Mouse (Mus musculus): ENCODE results near the gene Pole2.

Gene Pole2

GRCm38 (mm10) chr12:69227776-69228466, at the start of gene Pole2:
Gene Pole2 (minus strand): TSS chr12:69228195.
- in situ Hi-C loops (cut with MboI, MseI) = loop anchor here (5.0 kb wide), 1 partner anchor 79 kb away; no protein-coding TSS in a partner anchor

GRCm38 (mm10) chr12:69268956-69269355, 41.0 kb upstream of the Pole2 start:
- in situ Hi-C loops (cut with MboI, MseI) = no loop called here

- in situ Hi-C loops (cut with MboI, MseI) = no loop called here
Observed at GRCm38 (mm10) chr12:69267956-69268632, 40.1 kb upstream of the Pole2 start.

GRCm38 (mm10) chr12:69265031-69265430, 37.0 kb upstream of the Pole2 start:
- in situ Hi-C loops (cut with MboI, MseI) = no loop called here

- in situ Hi-C loops (cut with MboI, MseI) = no loop called here
Observed at GRCm38 (mm10) chr12:69262251-69262650, 34.3 kb upstream of the Pole2 start.

- in situ Hi-C loops (cut with MboI, MseI) = no loop called here
Observed at GRCm38 (mm10) chr12:69257836-69258235, 29.8 kb upstream of the Pole2 start.

GRCm38 (mm10) chr12:69253806-69254205, 25.8 kb upstream of the Pole2 start:
- in situ Hi-C loops (cut with MboI, MseI) = no loop called here

- in situ Hi-C loops (cut with MboI, MseI) = no loop called here
Observed at GRCm38 (mm10) chr12:69250756-69251155, 22.8 kb upstream of the Pole2 start.

- in situ Hi-C loops (cut with MboI, MseI) = no loop called here
Observed at GRCm38 (mm10) chr12:69249766-69250165, 21.8 kb upstream of the Pole2 start.

- in situ Hi-C loops (cut with MboI, MseI) = no loop called here
Observed at GRCm38 (mm10) chr12:69241771-69242431, 13.9 kb upstream of the Pole2 start.

GRCm38 (mm10) chr12:69241405-69241770, 13.4 kb upstream of the Pole2 start:
- in situ Hi-C loops (cut with MboI, MseI) = no loop called here

- in situ Hi-C loops (cut with MboI, MseI) = no loop called here
Observed at GRCm38 (mm10) chr12:69240876-69241275, 12.9 kb upstream of the Pole2 start, which contains the start of gene Klhdc1. Gene Klhdc1 (plus strand): TSS chr12:69241176.

GRCm38 (mm10) chr12:69238284-69238683, 10.3 kb upstream of the Pole2 start:
- in situ Hi-C loops (cut with MboI, MseI) = no loop called here

GRCm38 (mm10) chr12:69235782-69236181, 7.8 kb upstream of the Pole2 start:
- in situ Hi-C loops (cut with MboI, MseI) = no loop called here

- in situ Hi-C loops (cut with MboI, MseI) = loop anchor here (5.0 kb wide), 1 partner anchor 78 kb away; no protein-coding TSS in a partner anchor
Observed at GRCm38 (mm10) chr12:69229251-69229650, 1.3 kb upstream of the Pole2 start.

- in situ Hi-C loops (cut with MboI, MseI) = no loop called here
Observed at GRCm38 (mm10) chr12:69220613-69221277, 7.2 kb downstream of the Pole2 start.

- in situ Hi-C loops (cut with MboI, MseI) = no loop called here
Observed at GRCm38 (mm10) chr12:69216587-69216986, 11.4 kb downstream of the Pole2 start.

- in situ Hi-C loops (cut with MboI, MseI) = no loop called here
Observed at GRCm38 (mm10) chr12:69215000-69215785, 12.8 kb downstream of the Pole2 start.

GRCm38 (mm10) chr12:69214393-69214792, 13.6 kb downstream of the Pole2 start:
- in situ Hi-C loops (cut with MboI, MseI) = no loop called here

- in situ Hi-C loops (cut with MboI, MseI) = no loop called here
Observed at GRCm38 (mm10) chr12:69213186-69213777, 14.7 kb downstream of the Pole2 start.

- in situ Hi-C loops (cut with MboI, MseI) = no loop called here
Observed at GRCm38 (mm10) chr12:69211057-69211456, 16.9 kb downstream of the Pole2 start.
